Mouse (Mus musculus): ENCODE measurements around the gene Tprgl. TPM values are rescaled to one million over a fixed set of nuclear protein-coding genes. Genes with fewer than 3 reads are reported as not detected.

The Tprgl gene
- polyA plus RNA-seq, 1 experiment from 2014 or later = 109 TPM

Other genes starting within 250 kb of the Tprgl start
- 122 and 124 TPM in 2 replicates for gene A430005L14Rik, start 203.4 kb downstream of the Tprgl start, polyA plus RNA-seq (2014; fragmentation: Nextera tagmentation; extraction: Ambion mirVana)
- gene Dffb, start 185.5 kb downstream of the Tprgl start, polyA plus RNA-seq (2014; fragmentation: Nextera tagmentation; extraction: Ambion mirVana) = 12.8 and 14.1 TPM in 2 replicates
- gene Cep104, start 185.5 kb downstream of the Tprgl start, polyA plus RNA-seq (2014; fragmentation: Nextera tagmentation; extraction: Ambion mirVana) = 19.3 and 19.7 TPM in 2 replicates
- gene Lrrc47, start 148.9 kb downstream of the Tprgl start, polyA plus RNA-seq (2014; fragmentation: Nextera tagmentation; extraction: Ambion mirVana) = 14.9 and 16.0 TPM in 2 replicates
- gene Smim1, start 134.4 kb downstream of the Tprgl start, polyA plus RNA-seq (2014; fragmentation: Nextera tagmentation; extraction: Ambion mirVana) = 9.1 and 9.6 TPM in 2 replicates
- gene Ccdc27, start 118.0 kb downstream of the Tprgl start, polyA plus RNA-seq (2014; fragmentation: Nextera tagmentation; extraction: Ambion mirVana) = not detected in 2 replicates
- 0.71 and 0.75 TPM in 2 replicates for gene Trp73, start 20.5 kb downstream of the Tprgl start, polyA plus RNA-seq (2014; fragmentation: Nextera tagmentation; extraction: Ambion mirVana)
- gene Wrap73, start 18.3 kb downstream of the Tprgl start, polyA plus RNA-seq (2014; fragmentation: Nextera tagmentation; extraction: Ambion mirVana) = 47.3 and 48.0 TPM in 2 replicates
- 30.3 and 37.3 TPM in 2 replicates for gene Megf6, start 10.1 kb upstream of the Tprgl start, polyA plus RNA-seq (2014; fragmentation: Nextera tagmentation; extraction: Ambion mirVana)
- 4.1 and 4.2 TPM in 2 replicates for gene Arhgef16, start 141.0 kb upstream of the Tprgl start, polyA plus RNA-seq (2014; fragmentation: Nextera tagmentation; extraction: Ambion mirVana)
- 0.17 TPM in 1 of 2 replicates, not detected in the other for gene B230104I21Rik, start 175.5 kb upstream of the Tprgl start, polyA plus RNA-seq (2014; fragmentation: Nextera tagmentation; extraction: Ambion mirVana)